Mouse (Mus musculus) lung, postnatal 14 days (tissue): ENCODE measurements around the gene Gm136.
"Not testable (repeated sequence)": the region's sequence is repeated elsewhere in the genome, so short reads cannot be mapped to it uniquely, and the experiment has no call there.

Source experiments
- DNase-seq: peaks from one replicate; pipeline ENCODE4 v3.0.0; 2021

The Gm136 gene

DNA sequence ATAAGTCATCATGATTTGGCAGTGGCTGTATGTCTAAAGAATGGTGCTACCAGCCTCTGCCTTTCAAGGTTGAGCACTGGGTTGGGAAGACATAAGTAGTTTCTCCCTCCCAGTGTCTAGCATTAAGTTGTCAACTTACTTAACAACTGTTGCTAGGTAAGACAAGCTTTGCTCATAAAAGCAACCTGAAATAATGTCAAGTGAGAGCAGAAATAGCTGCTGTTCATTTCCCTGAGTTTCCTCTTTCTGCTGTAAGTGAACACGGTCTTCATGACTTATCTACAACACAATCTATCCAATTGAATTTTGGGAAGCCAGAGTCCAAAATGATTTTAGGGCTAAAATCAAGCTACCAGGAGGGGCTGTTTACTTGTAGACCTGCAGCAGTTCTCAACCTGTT lies at the start of gene Gm136:
Gene Gm136, minus strand, starts transcription at position 101 of the 400 bp plus-strand sequence.
- DNase-seq, result no peak

DNA sequence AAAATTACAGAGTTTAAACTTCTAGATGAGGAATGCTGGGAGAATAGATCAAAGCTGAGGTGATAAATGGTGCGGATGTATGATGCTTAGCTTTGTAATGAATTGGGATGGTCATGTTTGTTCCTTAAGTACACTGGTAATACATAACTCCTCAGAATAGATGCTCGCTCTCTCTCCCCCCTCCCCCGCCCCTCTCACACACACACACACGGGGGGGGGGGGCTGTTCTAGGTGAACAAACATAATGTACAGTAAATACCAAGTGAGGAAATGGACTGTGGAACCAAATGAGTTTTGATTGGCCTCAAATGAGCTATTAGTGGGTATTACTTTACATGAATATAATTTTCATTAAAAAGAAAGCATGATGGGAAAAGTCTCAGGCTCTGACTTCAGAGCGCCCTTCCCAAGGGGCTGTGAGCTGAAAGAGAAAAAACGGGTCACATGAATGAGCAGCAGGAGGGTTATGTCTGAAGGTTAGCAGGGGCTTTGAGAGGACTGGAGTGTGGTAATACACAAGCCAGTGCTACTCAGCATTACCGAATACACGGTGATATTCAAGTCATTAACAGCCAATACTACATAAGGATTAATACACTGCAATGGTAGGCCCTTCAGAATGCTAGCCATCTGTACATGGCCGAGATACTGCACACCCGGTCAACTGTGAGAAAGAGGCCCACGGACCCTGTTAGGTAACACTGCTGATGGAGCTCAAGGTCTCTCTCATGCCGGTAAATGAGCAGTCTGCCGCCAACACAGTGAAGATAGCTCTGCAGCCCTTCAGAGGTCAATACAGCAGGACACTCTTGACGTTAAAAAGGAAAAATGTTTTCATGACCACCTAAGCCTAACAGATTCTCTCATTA lies 45.3 kb upstream of the Gm136 start:
- no peak for DNase-seq

- no peak for DNase-seq
These were observed 41.9 kb upstream of the Gm136 start for GRCm38 (mm10) chr4:34798005-34798404.

- no peak for DNase-seq
These were observed 41.4 kb upstream of the Gm136 start for GRCm38 (mm10) chr4:34797294-34797983.

GRCm38 (mm10) chr4:34796294-34796693 lies 40.2 kb upstream of the Gm136 start:
- no peak for DNase-seq

GRCm38 (mm10) chr4:34786476-34786875 lies 30.4 kb upstream of the Gm136 start:
- DNase-seq, result no peak

DNA sequence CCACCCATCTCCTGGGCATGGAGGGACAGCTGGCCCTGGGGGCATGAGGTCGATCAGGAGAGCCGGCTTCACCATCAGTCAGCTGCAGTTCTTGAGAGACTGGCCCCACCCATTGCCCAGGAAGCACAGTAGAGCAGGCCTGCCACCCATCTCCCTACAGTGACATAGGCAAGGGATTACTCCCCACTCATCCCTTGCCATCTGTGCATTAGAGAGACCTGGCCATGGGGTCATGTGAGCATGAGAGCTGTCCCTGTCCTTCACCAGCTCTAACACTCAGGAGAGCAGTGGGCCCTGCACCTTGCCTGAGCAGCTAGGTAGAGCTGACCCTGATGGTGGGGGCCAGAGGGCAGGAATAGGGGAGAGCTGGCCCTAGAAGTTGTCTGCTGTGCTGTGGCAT lies 29.6 kb upstream of the Gm136 start:
- DNase-seq, result no peak

- DNase-seq, result peak; percentile 6
These were observed 28.8 kb upstream of the Gm136 start for GRCm38 (mm10) chr4:34784865-34785264.

- peak; percentile 21 for DNase-seq
These were observed 26.7 kb upstream of the Gm136 start for GRCm38 (mm10) chr4:34782730-34783129.

GRCm38 (mm10) chr4:34777677-34778527 lies 21.8 kb upstream of the Gm136 start, which contains the start of gene Smim8:
Gene Smim8 (minus strand): TSS chr4:34778423.
- DNase-seq, result peak; percentile 95

GRCm38 (mm10) chr4:34771652-34772371 lies 15.7 kb upstream of the Gm136 start:
- no peak for DNase-seq

GRCm38 (mm10) chr4:34749236-34749635 lies 6.8 kb downstream of the Gm136 start:
- peak; percentile 18 for DNase-seq

DNA sequence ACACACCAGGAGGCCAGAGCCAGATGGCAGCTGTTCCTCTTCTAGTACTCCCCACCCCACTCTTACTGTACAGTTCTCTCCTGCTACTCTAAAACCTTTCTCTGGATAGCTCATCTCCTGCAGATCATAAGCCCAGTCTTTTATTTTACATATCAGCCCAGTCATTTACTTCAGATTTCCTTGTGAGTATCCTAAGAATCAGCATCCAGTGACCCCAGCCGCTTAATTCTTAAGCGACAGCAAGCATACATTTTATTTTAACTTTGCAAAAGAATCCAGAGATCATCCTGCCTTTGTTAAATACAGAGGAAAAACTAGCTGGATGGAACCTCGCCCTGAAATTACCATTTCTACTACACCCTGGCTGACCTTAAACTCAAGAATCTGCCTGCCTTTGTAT lies 21.6 kb downstream of the Gm136 start:
- no peak for DNase-seq

DNA sequence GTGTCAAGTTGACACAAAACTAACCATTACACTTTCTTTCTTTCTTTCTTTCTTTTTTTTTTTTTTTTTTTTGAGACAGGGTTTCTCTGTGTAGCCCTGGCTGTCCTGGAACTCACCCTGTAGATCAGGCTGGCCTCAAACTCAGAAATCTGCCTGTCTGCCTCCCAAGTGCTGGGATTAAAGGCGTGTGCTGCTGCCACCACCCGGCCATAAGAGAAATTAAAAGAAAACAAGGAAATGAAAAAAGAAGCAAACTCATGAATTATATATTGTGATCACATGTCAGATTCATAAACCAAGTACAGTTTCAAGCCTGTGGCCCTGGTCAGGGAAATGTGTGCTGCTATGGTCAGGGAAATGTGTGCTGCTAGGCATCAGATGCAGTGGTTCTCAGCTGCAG lies 22.6 kb downstream of the Gm136 start:
- not testable (repeated sequence) for DNase-seq

- peak; percentile 78 for DNase-seq
These were observed 26.2 kb downstream of the Gm136 start, which contains the start of gene Cfap206 for GRCm38 (mm10) chr4:34729851-34730341. Gene Cfap206 (minus strand): TSS chr4:34730206.

- DNase-seq, result not testable (repeated sequence)
These were observed 30.4 kb downstream of the Gm136 start for GRCm38 (mm10) chr4:34725710-34726109.

DNA sequence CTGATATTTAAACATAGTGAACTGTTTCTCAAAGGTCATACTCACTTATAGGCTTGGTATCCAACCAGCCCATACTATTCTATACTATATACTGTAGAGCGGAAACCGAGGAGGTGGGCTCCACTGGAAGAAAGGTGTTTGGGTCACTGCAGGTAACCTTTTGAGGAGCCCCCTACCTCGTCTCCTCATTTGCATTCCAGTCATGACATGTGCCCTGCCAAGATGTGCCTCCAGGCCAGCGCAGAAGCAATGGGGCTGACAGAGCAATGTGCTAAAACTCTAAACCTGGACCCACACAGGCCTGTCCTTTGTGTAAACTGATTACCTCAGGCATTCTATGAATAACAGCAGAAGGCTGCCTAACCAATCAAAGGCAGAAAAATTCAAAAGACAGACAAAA lies 31.8 kb downstream of the Gm136 start:
- no peak for DNase-seq

DNA sequence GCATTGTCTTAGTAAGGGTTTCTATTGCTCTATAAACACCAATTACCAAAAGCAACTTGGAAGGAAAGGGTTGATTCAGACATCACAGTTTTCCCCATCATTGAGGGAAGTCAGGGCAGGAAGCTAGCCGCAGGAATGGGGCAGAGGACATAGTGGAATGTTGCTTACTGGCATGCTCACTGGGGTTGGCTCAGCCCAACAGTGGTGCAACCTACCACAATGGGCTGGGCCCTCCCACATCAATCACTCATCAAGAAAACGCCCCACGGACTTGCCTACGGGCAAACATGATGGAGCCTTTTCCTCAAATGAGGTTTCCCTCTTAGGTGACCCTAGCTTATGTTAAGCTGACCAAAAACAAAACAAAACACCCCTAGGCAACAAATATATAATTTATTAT lies 32.9 kb downstream of the Gm136 start:
- no peak for DNase-seq

DNA sequence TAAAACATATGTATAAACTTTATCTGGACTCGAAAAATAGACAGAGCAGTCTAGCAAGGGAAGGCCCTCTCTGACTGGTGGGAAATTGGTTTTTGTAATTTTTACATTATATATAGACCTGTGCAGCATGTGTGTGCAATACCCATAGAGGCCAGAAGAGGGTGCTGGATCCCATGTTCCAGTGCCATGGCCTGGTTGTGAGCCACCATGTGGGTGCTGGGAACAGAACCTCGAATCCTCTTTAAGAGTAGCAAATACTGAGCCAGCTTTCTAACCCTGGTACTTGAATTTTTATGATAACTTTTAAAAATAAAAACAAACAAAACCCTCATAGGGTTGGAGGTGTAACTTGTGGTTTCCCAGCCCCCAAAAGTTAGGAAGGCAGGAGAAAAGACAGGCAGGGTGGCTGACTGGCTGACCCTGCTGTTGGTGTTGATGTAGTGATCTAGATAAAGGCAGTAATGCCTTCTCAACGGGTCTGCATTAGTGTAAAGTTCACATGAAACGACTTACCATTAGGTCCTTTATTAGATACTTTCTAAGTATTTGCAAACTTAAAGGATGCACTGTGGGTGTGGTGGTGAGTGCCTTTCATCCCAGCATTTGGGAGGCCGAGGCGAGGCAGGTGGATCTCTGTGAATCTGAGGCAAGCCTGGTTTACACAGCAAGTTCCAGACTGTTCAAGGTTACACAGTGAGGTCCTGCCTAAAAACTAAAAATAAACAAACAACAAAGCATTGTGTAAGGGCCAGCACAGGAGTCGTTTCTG lies 35.8 kb downstream of the Gm136 start:
- DNase-seq, result no peak

- no peak for DNase-seq
These were observed 36.6 kb downstream of the Gm136 start for GRCm38 (mm10) chr4:34719421-34719820.

DNA sequence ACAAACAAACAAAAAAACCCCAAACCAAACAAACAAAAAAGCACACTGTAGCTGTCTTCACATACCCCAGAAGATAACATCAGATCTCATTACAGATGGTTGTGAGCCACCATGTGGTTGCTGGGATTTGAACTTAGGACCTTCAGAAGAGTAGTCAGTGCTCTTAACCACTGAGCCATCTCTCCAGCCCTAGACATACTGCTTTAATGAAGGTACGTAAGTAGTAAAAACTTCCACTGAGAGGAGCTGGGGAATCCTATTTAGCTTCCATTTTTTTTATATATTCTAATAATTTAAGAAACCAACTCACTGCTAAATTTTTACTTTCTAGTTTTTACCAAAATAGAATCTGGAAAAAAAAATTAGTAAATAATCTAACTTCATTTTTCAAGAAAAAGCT lies 41.0 kb downstream of the Gm136 start:
- no peak for DNase-seq
